Mouse (Mus musculus): ENCODE data around the gene Lss.

DNA sequence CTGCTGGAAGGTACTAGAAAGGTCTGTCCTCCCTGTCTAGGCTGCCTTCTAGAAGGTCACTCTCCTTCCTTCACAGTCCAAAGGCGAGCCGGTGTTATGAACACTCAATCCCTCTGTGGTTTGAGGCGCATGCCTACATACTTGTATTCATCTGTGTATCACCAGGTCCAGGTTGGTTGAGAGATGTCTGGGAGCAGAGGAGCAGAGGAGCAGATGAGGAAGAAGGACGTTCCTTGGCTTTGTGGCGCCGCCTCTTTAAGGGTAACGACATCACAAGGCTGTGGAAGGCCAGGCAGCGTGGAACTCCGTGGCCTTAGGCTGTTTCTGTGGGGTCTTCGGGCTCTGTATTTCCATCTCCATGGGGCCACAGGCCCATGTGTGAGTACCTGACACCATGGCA, 30.6 kb downstream of the Lss start, which contains the start of gene Spatc1l:
- TF ChIP-seq CTCF (IDR thresholded peaks at IDR 0.05; ENCODE audit: low read depth, low read length) (no peak), EP300 (IDR thresholded peaks at IDR 0.05; ENCODE audit: insufficient read depth, low read depth, low read length) (no peak), POLR2A (IDR thresholded peaks at IDR 0.05; ENCODE audit: insufficient read depth, low read length) (no peak)
